Mouse (Mus musculus) liver, embryonic 13.5 days (tissue): ENCODE results near the gene Klhdc7b. TPM values are rescaled to one million over a fixed set of nuclear protein-coding genes. Genes with fewer than 3 reads are reported as not detected.
"Not testable (repeated sequence)": the region's sequence is repeated elsewhere in the genome, so short reads cannot be mapped to it uniquely, and the experiment has no call there.

Source experiments
- ATAC-seq: fragments of 200-750 bp; cut with Nextera tagmentation; 2 replicates; pipeline ENCODE4 v1.8.0; 2017; ENCODE audit warnings: low read depth, mild to moderate bottlenecking, moderate number of reproducible peaks, moderate library complexity
- DNase-seq: peaks from one replicate; pipeline ENCODE4 v3.0.0; 2022
- H3K27ac ChIP-seq: fragments of 300-500 bp; sonication (generic); 2 replicates; pipeline ENCODE4 v1.5.1; 2015; ENCODE audit warnings: moderate library complexity, mild to moderate bottlenecking, inconsistent platforms
- H3K27me3 ChIP-seq: fragments of 300-500 bp; sonication (generic); 2 replicates; pipeline ENCODE4 v1.6.1; 2015; ENCODE audit warnings: mild to moderate bottlenecking, inconsistent platforms
- H3K36me3 ChIP-seq: fragments of 300-500 bp; sonication (generic); 2 replicates; pipeline ENCODE4 v1.6.1; 2015; ENCODE audit warnings: mild to moderate bottlenecking, inconsistent platforms
- H3K4me1 ChIP-seq: fragments of 300-500 bp; sonication (generic); replicated peaks from 2 replicates; pipeline ENCODE4 v1.6.1; 2015; ENCODE audit warnings: inconsistent platforms
- H3K4me2 ChIP-seq: fragments of 300-500 bp; sonication (generic); 2 replicates; pipeline ENCODE4 v1.6.1; 2015; ENCODE audit warnings: inconsistent platforms, mild to moderate bottlenecking, moderate library complexity
- H3K4me3 ChIP-seq: fragments of 300-500 bp; sonication (generic); replicated peaks from 2 replicates; pipeline ENCODE4 v1.5.1; 2015; ENCODE audit warnings: mild to moderate bottlenecking, inconsistent platforms
- H3K9ac ChIP-seq: fragments of 300-500 bp; sonication (generic); 2 replicates; pipeline ENCODE4 v1.6.1; 2015; ENCODE audit warnings: mild to moderate bottlenecking, inconsistent platforms
- H3K9me3 ChIP-seq: fragments of 300-500 bp; sonication (generic); replicated peaks from 2 replicates; pipeline ENCODE4 v1.6.1; 2016; ENCODE audit warnings: inconsistent platforms
- WGBS: fragments of 180-500 bp; shearing (Covaris S2); methylation state at CpG from one replicate; pipeline ENCODE4 v1.1.7; 2015; ENCODE audit not compliant: insufficient replicate concordance; 5-methylcytosine and 5-hydroxymethylcytosine counted together
- polyA plus RNA-seq: library from polyadenylated mRNA; unstranded; fragments of >200 nt; fragmentation: Nextera tagmentation; extraction: Ambion mirVana; gene quantifications from 2 replicates; pipeline ENCODE4 v1.2.1, GENCODE M21; 2015

Klhdc7b gene
- polyA plus RNA-seq, 1 experiment from 2014 or later = not detected

DNA sequence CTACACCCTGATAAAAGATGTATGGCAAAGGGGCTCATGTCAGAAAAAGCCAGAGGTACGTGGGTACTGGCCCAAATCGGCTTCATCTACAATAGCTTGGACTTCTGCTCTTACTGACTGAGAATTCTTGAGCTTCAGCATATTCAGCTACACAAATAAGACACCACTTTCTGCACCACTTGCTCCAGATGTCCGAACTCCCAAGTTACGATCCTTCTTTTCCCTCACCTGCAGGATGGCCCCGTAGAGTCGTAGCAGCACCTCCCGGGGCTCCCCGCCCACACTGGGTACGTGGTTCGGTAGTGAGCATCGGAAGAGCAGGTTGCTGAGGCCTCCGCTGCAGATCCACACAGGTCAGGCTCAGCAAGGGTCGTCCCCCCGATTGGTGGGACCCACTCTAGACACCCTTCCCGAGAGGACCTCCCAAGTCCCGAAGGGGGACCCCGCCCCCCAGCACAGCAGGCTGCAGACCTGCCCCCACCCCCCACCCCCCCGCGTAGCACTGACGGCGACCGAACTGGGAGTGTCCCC lies 44.2 kb downstream of the Klhdc7b start:
- peaks cover 29% of the 10 kb centered on the region for H3K36me3 ChIP-seq
- WGBS = 9% methylated on average over 22 of the region's 22 CpGs

DNA sequence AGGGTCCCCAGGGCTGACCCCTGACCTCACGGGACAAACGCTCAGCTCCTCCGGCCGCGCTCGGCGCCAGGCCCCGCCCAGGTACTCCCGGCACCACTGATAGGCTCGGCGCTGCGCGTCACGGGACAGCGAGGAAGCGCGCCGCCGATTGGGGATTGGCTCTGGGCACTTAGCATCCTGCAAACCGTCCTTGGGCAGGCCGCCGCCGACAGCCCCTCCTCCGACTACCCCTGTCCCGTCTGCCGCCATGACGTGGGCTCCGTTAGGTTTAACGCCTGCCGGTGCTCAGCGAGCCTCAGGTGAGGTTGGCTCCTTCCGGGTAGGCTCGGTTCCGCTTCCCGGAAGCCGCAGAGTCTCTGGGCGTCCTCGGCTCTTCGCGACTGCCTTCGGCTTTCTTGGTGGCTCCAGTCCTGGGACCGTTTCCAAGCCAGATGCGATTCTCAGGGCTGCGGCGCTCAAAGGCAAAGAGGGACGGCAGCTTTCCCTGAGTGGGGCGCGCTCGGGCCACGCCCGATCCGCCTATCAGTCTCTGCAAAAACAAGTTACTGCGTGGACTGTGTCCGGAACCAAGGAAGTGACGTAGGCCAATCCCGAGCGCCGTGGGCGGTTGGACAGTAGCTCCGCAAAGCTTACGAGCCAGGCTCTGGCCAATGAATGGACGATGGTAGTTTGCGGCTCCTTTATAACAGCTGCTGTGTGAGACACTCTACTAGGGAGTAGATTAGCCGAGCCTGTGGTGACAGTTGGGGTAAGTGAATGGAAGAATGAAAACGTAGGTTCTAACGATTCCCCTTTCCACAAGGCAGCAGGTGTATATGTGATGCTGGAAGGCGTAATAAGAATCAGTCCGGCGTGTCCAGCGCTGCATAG lies 44.9 kb downstream of the Klhdc7b start, which contains the start of the genes C730034F03Rik, Gm44502 and Chkb:
C730034F03Rik (plus strand) TSS at position 238 of the 870 bp plus-strand sequence.
Gm44502 (minus strand) TSS at position 345 of the 870 bp plus-strand sequence.
Chkb (minus strand) TSS at position 557 of the 870 bp plus-strand sequence.
- peak within 1 kb of the TSS; percentile 94 for H3K4me2 ChIP-seq
- H3K27me3 ChIP-seq = no peaks in the 10 kb centered on the region
- peak within 1 kb of the TSS; percentile 83 for H3K4me3 ChIP-seq
- WGBS = under 1% methylated on average over 70 of the region's 70 CpGs
- ATAC-seq (peak; percentile 90), DNase-seq (peak; percentile 91)
- peaks cover 64% of the 10 kb centered on the region for H3K4me1 ChIP-seq
- peak within 1 kb of the TSS; percentile 100 for H3K27ac ChIP-seq
- peak within 1 kb of the TSS; percentile 88 for H3K9ac ChIP-seq
- peaks cover 29% of the 10 kb centered on the region for H3K36me3 ChIP-seq
- H3K9me3 ChIP-seq = no peaks in the 10 kb centered on the region

More for the DNA sequence above, 44.2 kb downstream of the Klhdc7b start:
- Histone ChIP-seq H3K9ac (peak overlapping the region; percentile 88), H3K27ac (peak overlapping the region; percentile 100), H3K27me3 (no peaks in the 10 kb centered on the region), H3K9me3 (no peaks in the 10 kb centered on the region), H3K4me2 (peak overlapping the region; percentile 94), H3K4me1 (peaks cover 60% of the 10 kb centered on the region), H3K4me3 (peak overlapping the region; percentile 83)
- ATAC-seq (peak; percentile 9), DNase-seq (no peak)

DNA sequence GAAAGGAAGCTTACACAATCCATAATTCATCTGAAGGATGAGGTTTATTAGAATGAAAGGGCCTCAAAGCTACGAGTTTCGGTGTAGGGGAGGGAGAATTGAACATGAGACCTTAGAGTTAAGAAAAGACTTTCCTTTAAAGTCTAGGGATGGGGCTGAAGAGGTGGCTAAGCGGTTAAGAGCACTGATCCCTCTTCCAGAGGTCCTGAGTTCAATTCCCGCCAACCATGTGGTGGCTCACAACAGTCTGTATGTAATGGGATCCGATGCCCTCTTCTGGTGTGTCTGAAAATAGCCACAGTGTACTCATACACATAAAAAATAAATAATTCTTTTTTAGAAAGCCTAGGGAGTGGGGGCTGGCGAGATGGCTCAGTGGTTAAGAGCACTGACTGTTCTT lies 45.6 kb downstream of the Klhdc7b start:
- ATAC-seq (no peak), DNase-seq (no peak)
- H3K27ac ChIP-seq = peak overlapping the region; percentile 100

DNA sequence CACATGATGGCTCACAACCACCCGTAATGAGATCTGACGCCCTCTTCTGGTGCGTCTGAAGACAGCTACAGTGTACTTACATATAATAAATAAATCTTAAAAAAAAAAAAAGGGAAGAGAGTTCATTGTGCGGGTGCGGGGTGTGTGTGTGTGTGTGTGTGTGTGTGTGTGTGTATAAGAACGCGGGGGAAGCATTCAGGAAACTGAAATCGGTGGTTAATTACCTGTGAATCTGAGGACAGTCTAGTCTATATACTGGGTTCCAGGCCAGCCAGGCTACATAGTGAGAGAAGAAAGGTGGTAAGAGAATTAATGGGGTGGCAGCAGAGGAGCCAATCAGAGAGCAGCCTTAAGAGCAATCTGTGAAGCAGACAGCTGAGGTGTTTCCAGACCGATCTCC lies 46.1 kb downstream of the Klhdc7b start:
- not testable (repeated sequence) for H3K9me3 ChIP-seq, H3K27ac ChIP-seq, H3K9ac ChIP-seq, DNase-seq, H3K27me3 ChIP-seq, ATAC-seq
- peak overlapping the region; percentile 94 for H3K4me2 ChIP-seq
- WGBS = 58% methylated on average over 9 of the region's 9 CpGs
- H3K4me1 ChIP-seq = peaks cover 55% of the 10 kb centered on the region
- H3K36me3 ChIP-seq = peaks cover 25% of the 10 kb centered on the region
- H3K4me3 ChIP-seq = peak overlapping the region; percentile 83

More for the DNA sequence above, 45.6 kb downstream of the Klhdc7b start:
- H3K36me3 ChIP-seq = peaks cover 29% of the 10 kb centered on the region
- 30% methylated on average over 6 of the region's 6 CpGs for WGBS
- no peaks in the 10 kb centered on the region for H3K27me3 ChIP-seq
- H3K4me3 ChIP-seq = peak overlapping the region; percentile 83
- peak overlapping the region; percentile 94 for H3K4me2 ChIP-seq
- H3K9ac ChIP-seq = peak overlapping the region; percentile 88
- peaks cover 59% of the 10 kb centered on the region for H3K4me1 ChIP-seq
- H3K9me3 ChIP-seq = no peaks in the 10 kb centered on the region

DNA sequence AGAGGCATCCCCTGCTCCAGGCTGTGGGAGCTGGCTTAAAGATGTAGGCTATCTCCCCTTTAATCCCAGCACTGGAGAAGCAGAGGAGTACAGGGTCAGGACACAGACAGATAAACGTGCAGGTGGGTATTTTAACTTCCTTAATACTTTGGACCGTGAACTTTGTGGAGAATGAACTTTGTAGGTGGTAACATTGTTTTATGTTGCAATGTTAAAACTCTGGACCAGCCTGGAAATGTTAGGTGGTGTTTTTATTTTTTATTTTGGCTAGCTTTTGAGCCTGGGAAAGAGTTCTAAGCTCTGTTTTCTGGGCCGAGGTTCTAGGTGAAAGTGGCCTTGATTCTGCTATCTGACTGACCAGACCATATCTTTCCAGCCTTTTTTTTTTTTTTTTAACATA lies 46.6 kb downstream of the Klhdc7b start:
- no peak for ATAC-seq
- no peaks in the 10 kb centered on the region for H3K27me3 ChIP-seq
- no peak overlapping the region for H3K27ac ChIP-seq
- peak overlapping the region; percentile 94 for H3K4me2 ChIP-seq
- peaks cover 20% of the 10 kb centered on the region for H3K36me3 ChIP-seq
- 59% methylated on average over 3 of the region's 3 CpGs for WGBS
- H3K4me3 ChIP-seq = peak overlapping the region; percentile 83; the same call in 1 of the 2 replicates
- DNase-seq = no peak
- no peaks in the 10 kb centered on the region for H3K9me3 ChIP-seq
- H3K4me1 ChIP-seq = peaks cover 50% of the 10 kb centered on the region
- peak overlapping the region; percentile 53 for H3K9ac ChIP-seq

DNA sequence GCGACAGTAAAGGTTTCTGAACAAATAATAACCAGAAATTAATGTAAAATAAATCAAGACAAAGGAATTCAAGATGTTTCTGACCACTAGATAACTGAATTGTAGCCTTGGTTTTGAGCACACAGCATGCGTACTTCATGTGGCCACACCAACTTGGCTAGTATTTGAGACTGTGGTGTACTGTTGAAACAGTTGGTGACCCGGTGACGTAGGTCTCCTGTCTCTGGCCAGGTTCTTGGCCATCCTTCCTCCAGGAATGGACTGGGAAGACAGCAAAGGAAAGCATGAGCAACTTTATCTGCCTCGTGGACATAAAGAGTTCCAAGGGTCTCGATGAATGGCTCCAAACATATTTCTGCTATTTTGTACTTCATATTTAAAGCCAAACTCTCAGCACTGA lies 47.1 kb downstream of the Klhdc7b start:
- Histone ChIP-seq H3K27ac (no peak overlapping the region), H3K4me2 (no peak overlapping the region), H3K27me3 (no peaks in the 10 kb centered on the region), H3K9ac (no peak overlapping the region), H3K9me3 (no peaks in the 10 kb centered on the region), H3K4me1 (peaks cover 47% of the 10 kb centered on the region), H3K36me3 (peaks cover 14% of the 10 kb centered on the region), H3K4me3 (no peak overlapping the region)
- WGBS = 84% methylated on average over 6 of the region's 6 CpGs
- ATAC-seq (no peak), DNase-seq (no peak)

DNA sequence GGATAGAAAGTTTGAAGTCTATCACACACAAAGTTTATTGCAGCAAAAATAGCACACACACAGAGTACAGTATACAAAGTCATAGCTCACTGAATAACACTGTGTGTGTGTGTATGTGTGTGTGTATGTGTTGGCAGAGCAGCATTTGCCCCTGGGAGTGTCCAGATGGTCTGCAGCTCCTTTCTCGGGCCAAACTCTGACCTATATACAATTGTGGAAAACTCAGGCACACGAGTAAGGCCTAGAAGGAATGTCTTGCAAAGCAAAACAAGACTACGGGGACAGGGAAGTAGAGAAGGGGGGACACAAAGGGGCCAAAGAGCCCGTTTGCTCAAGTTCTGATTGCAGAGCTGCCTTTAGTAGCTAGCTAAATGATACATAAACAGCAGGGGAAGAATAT lies 48.2 kb downstream of the Klhdc7b start:
- DNase-seq (no peak), ATAC-seq (no peak)
- H3K4me3 ChIP-seq = no peak overlapping the region
- peaks cover 40% of the 10 kb centered on the region for H3K4me1 ChIP-seq
- no peak overlapping the region for H3K4me2 ChIP-seq
- 63% methylated on average over 4 of the region's 4 CpGs for WGBS
- H3K36me3 ChIP-seq = peaks cover 3% of the 10 kb centered on the region
- H3K27me3 ChIP-seq = no peaks in the 10 kb centered on the region
- no peak overlapping the region for H3K27ac ChIP-seq
- H3K9ac ChIP-seq = no peak overlapping the region
- H3K9me3 ChIP-seq = no peaks in the 10 kb centered on the region

DNA sequence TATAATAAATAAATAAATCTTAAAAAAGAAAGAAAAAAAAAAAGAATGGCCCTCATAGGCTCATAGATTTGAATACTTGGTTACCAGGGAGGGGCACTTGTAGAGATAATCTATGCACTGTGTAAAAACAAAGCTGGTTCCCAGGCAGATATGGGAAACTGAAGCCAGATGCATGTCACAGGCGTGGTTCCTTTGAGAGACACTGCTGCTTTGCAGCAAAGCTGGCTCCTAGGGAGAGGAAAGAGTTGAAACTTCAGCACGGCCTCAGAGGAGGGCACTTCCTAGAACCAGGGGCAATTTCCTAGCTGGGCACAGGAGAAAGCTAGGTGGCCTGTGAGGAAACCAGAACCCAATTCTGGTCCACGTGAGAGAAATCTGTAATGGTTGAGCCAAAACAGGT lies 49.4 kb downstream of the Klhdc7b start:
- no peaks in the 10 kb centered on the region for H3K9me3 ChIP-seq
- H3K27ac ChIP-seq = no peak overlapping the region
- DNase-seq (no peak), ATAC-seq (no peak)
- H3K4me1 ChIP-seq = peaks cover 29% of the 10 kb centered on the region
- H3K4me3 ChIP-seq = no peak overlapping the region
- no peak overlapping the region for H3K4me2 ChIP-seq
- H3K27me3 ChIP-seq = no peaks in the 10 kb centered on the region
- 51% methylated on average over 3 of the region's 3 CpGs for WGBS
- no peaks in the 10 kb centered on the region for H3K36me3 ChIP-seq
- no peak overlapping the region for H3K9ac ChIP-seq

DNA sequence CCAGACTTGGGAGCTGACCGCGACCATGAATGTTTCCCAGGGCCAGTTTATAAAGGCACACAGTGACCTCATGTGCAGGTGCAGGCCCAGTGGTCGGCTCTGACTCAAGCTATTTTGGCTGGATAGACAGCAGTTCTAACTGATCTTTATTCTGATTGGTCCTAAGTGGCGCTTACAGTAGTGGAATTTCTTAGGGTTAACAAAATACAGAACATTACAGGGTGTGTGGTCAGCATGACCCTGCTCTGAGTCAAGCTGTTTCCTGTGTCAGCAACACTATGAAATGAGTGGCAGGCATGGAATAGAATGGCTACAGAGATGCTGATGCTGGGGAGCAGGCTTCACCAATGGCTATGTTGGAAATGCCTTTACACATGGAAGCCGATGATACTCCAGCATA lies 51.2 kb downstream of the Klhdc7b start:
- Histone ChIP-seq H3K27ac (no peak overlapping the region), H3K4me1 (peaks cover 19% of the 10 kb centered on the region), H3K4me2 (no peak overlapping the region), H3K9ac (no peak overlapping the region), H3K4me3 (no peak overlapping the region), H3K36me3 (no peaks in the 10 kb centered on the region), H3K9me3 (no peaks in the 10 kb centered on the region), H3K27me3 (no peaks in the 10 kb centered on the region)
- DNase-seq (no peak), ATAC-seq (no peak)
- WGBS = 74% methylated on average over 5 of the region's 5 CpGs
